Mouse (Mus musculus): ENCODE results near the gene Eln. TPM values are rescaled to one million over a fixed set of nuclear protein-coding genes. Genes with fewer than 3 reads are reported as not detected.
A peak's percentile ranks its signal among the peaks of the same experiment; 100 is the strongest.

Gene Eln
- polyA plus RNA-seq, 1 experiment from 2014 or later, result 7.0 TPM

- 24% methylated on average over 17 of the region's 17 CpGs for WGBS
- Histone ChIP-seq H3K27me3 (ENCODE audit: control insufficient read depth, insufficient read depth, low read length) (no peaks in the 10 kb centered on the region), H3K9ac (replicated peaks; ENCODE audit: low read depth, low read length) (no peak overlapping the region), H3K9me3 (ENCODE audit: control insufficient read depth, low read length) (no peaks in the 10 kb centered on the region), H3K36me3 (ENCODE audit: control insufficient read depth, insufficient read depth, low read length) (peaks cover 36% of the 10 kb centered on the region), H3K27ac (ENCODE audit: low read depth, low read length) (peak overlapping the region; percentile 75), H3K4me2 (ENCODE audit: low read depth, low read length) (no peak overlapping the region), H3K4me3 (ENCODE audit: low read depth, low read length) (no peak overlapping the region), H3K4me1 (ENCODE audit: control insufficient read depth, insufficient read depth, low read length) (peaks cover 21% of the 10 kb centered on the region)
- ATAC-seq (ENCODE audit: low read depth), result peak; percentile 45; the same call in 1 of the 2 replicates
Observed at GRCm38 (mm10) chr5:134671335-134672197, 75.6 kb downstream of the Eln start.

GRCm38 (mm10) chr5:134669001-134669708, 78.0 kb downstream of the Eln start:
- H3K36me3 ChIP-seq (ENCODE audit: control insufficient read depth, insufficient read depth, low read length), result peaks cover 55% of the 10 kb centered on the region
- ATAC-seq (ENCODE audit: low read depth), result no peak
- no peaks in the 10 kb centered on the region for H3K27me3 ChIP-seq (ENCODE audit: control insufficient read depth, insufficient read depth, low read length)
- H3K27ac ChIP-seq (ENCODE audit: low read depth, low read length), result no peak overlapping the region
- 76% methylated on average over 20 of the region's 20 CpGs for WGBS
- H3K9me3 ChIP-seq (ENCODE audit: control insufficient read depth, low read length), result no peaks in the 10 kb centered on the region
- H3K4me2 ChIP-seq (ENCODE audit: low read depth, low read length), result no peak overlapping the region
- no peak overlapping the region for H3K4me3 ChIP-seq (ENCODE audit: low read depth, low read length)
- no peak overlapping the region for H3K9ac ChIP-seq (replicated peaks; ENCODE audit: low read depth, low read length)
- peaks cover 9% of the 10 kb centered on the region for H3K4me1 ChIP-seq (ENCODE audit: control insufficient read depth, insufficient read depth, low read length)

GRCm38 (mm10) chr5:134668495-134668894, 78.6 kb downstream of the Eln start:
- no peaks in the 10 kb centered on the region for H3K9me3 ChIP-seq (ENCODE audit: control insufficient read depth, low read length)
- H3K27me3 ChIP-seq (ENCODE audit: control insufficient read depth, insufficient read depth, low read length), result no peaks in the 10 kb centered on the region
- H3K4me1 ChIP-seq (ENCODE audit: control insufficient read depth, insufficient read depth, low read length), result peaks cover 9% of the 10 kb centered on the region
- ATAC-seq (ENCODE audit: low read depth), result no peak
- H3K4me3 ChIP-seq (ENCODE audit: low read depth, low read length), result no peak overlapping the region
- WGBS, result 26% methylated on average over 8 of the region's 8 CpGs
- no peak overlapping the region for H3K27ac ChIP-seq (ENCODE audit: low read depth, low read length)
- no peak overlapping the region for H3K4me2 ChIP-seq (ENCODE audit: low read depth, low read length)
- peaks cover 61% of the 10 kb centered on the region for H3K36me3 ChIP-seq (ENCODE audit: control insufficient read depth, insufficient read depth, low read length)
- no peak overlapping the region for H3K9ac ChIP-seq (replicated peaks; ENCODE audit: low read depth, low read length)

GRCm38 (mm10) chr5:134656708-134657107, 90.4 kb downstream of the Eln start:
- no peak overlapping the region for H3K4me3 ChIP-seq (ENCODE audit: low read depth, low read length)
- no peak overlapping the region for H3K9ac ChIP-seq (replicated peaks; ENCODE audit: low read depth, low read length)
- ATAC-seq (ENCODE audit: low read depth), result no peak
- H3K36me3 ChIP-seq (ENCODE audit: control insufficient read depth, insufficient read depth, low read length), result peaks cover 34% of the 10 kb centered on the region
- no peak overlapping the region for H3K27ac ChIP-seq (ENCODE audit: low read depth, low read length)
- no peaks in the 10 kb centered on the region for H3K27me3 ChIP-seq (ENCODE audit: control insufficient read depth, insufficient read depth, low read length)
- WGBS, result 70% methylated on average over 4 of the region's 4 CpGs
- no peaks in the 10 kb centered on the region for H3K4me1 ChIP-seq (ENCODE audit: control insufficient read depth, insufficient read depth, low read length)
- no peaks in the 10 kb centered on the region for H3K9me3 ChIP-seq (ENCODE audit: control insufficient read depth, low read length)
- no peak overlapping the region for H3K4me2 ChIP-seq (ENCODE audit: low read depth, low read length)

Other genes starting within 250 kb of the Eln start
- gene Clip2, start 194.9 kb downstream of the Eln start, polyA plus RNA-seq (2014; fragmentation: Nextera tagmentation; extraction: Ambion mirVana), result 15.4 and 17.1 TPM in 2 replicates
- 0.26 TPM in 1 of 2 replicates, not detected in the other for gene Syna, start 187.2 kb downstream of the Eln start, polyA plus RNA-seq (2014; fragmentation: Nextera tagmentation; extraction: Ambion mirVana)
- gene Rfc2, start 166.0 kb downstream of the Eln start, polyA plus RNA-seq (2014; fragmentation: Nextera tagmentation; extraction: Ambion mirVana), result 163 and 180 TPM in 2 replicates
- gene Lat2, start 132.3 kb downstream of the Eln start, polyA plus RNA-seq (2014; fragmentation: Nextera tagmentation; extraction: Ambion mirVana), result 3.6 and 4.4 TPM in 2 replicates
- gene Eif4h, start 107.8 kb downstream of the Eln start, polyA plus RNA-seq (2014; fragmentation: Nextera tagmentation; extraction: Ambion mirVana), result 334 and 344 TPM in 2 replicates
- gene Limk1, start 58.7 kb downstream of the Eln start, polyA plus RNA-seq (2014; fragmentation: Nextera tagmentation; extraction: Ambion mirVana), result 23.2 and 28.0 TPM in 2 replicates
- gene Tmem270, start 159.4 kb upstream of the Eln start, polyA plus RNA-seq (2014; fragmentation: Nextera tagmentation; extraction: Ambion mirVana), result not detected in 2 replicates
- 0.32 TPM in 1 of 2 replicates, not detected in the other for gene Cldn13, start 168.2 kb upstream of the Eln start, polyA plus RNA-seq (2014; fragmentation: Nextera tagmentation; extraction: Ambion mirVana)
- 3.7 and 7.4 TPM in 2 replicates for gene Mettl27, start 185.0 kb upstream of the Eln start, polyA plus RNA-seq (2014; fragmentation: Nextera tagmentation; extraction: Ambion mirVana)
- not detected in 2 replicates for gene Cldn4, start 199.6 kb upstream of the Eln start, polyA plus RNA-seq (2014; fragmentation: Nextera tagmentation; extraction: Ambion mirVana)
- gene Cldn3, start 238.9 kb upstream of the Eln start, polyA plus RNA-seq (2014; fragmentation: Nextera tagmentation; extraction: Ambion mirVana), result 0.48 and 0.57 TPM in 2 replicates